In genomic region chr9:55246440-55246839, GRCm38 (mm10) we compare ENCODE assay signal across 35 mouse cellular contexts.
"Had no signal": no experiment of that assay in that cellular context is flagged by ENCODE, and none has a peak within 500 bp of the region (broad histone marks: within the 10 kb centered on the region; RNA-seq: fewer than 3 reads in every experiment).

No protein-coding gene starts in this region.

- DNase-seq: heart, postnatal 10 days; heart, postnatal 14 days; heart, postnatal 36 days; heart, postnatal 4 days; kidney, adult 11 months; kidney, adult 18-20 months; kidney, adult 2 months; kidney, adult 8-10 months; kidney, adult 9 months; kidney, postnatal 10 days; kidney, postnatal 14 days; kidney, postnatal 25 days; kidney, postnatal 36 days; kidney, postnatal 4 days; layer of hippocampus, adult 9-11 months; layer of hippocampus, postnatal 36 days had no signal

- H3K4me2 ChIP-seq: heart, embryonic 11.5 days; heart, embryonic 12.5 days; heart, embryonic 13.5 days; heart, embryonic 15.5 days; hindbrain, embryonic 12.5 days; hindbrain, embryonic 13.5 days; hindbrain, embryonic 14.5 days; hindbrain, embryonic 15.5 days; intestine, embryonic 15.5 days; kidney, embryonic 15.5 days had no signal

- H3K27ac ChIP-seq: heart, embryonic 10.5 days; heart, embryonic 13.5 days; heart, embryonic 15.5 days; hindbrain, embryonic 10.5 days; hindbrain, embryonic 12.5 days; hindbrain, embryonic 13.5 days; hindbrain, embryonic 14.5 days; hindbrain, embryonic 15.5 days; hindbrain, postnatal 0 days; intestine, embryonic 15.5 days; kidney, embryonic 15.5 days; kidney, postnatal 0 days; layer of hippocampus, adult 2 months; left cerebral cortex, adult 2 months had no signal

- H3K9ac ChIP-seq: heart, embryonic 12.5 days; heart, embryonic 13.5 days; heart, embryonic 15.5 days; hindbrain, embryonic 12.5 days; hindbrain, embryonic 13.5 days; hindbrain, embryonic 14.5 days; hindbrain, embryonic 15.5 days; intestine, embryonic 15.5 days; kidney, embryonic 15.5 days had no signal

- H3K9me3 ChIP-seq: heart, embryonic 10.5 days; heart, embryonic 12.5 days; heart, embryonic 13.5 days; heart, embryonic 15.5 days; hindbrain, embryonic 10.5 days; hindbrain, embryonic 12.5 days; hindbrain, embryonic 13.5 days; hindbrain, embryonic 15.5 days; intestine, embryonic 15.5 days; kidney, embryonic 15.5 days had no signal

- H3K4me3 ChIP-seq: heart, embryonic 10.5 days; heart, embryonic 12.5 days; heart, embryonic 13.5 days; heart, embryonic 15.5 days; hindbrain, embryonic 10.5 days; hindbrain, embryonic 12.5 days; hindbrain, embryonic 13.5 days; hindbrain, embryonic 15.5 days; intestine, embryonic 15.5 days; kidney, embryonic 15.5 days; layer of hippocampus, adult 2 months; left cerebral cortex, adult 2 months had no signal

- H3K36me3 ChIP-seq: heart, embryonic 10.5 days; heart, embryonic 12.5 days; heart, embryonic 13.5 days; heart, embryonic 15.5 days; hindbrain, embryonic 10.5 days; hindbrain, embryonic 12.5 days; hindbrain, embryonic 13.5 days; hindbrain, embryonic 15.5 days; intestine, embryonic 15.5 days; kidney, embryonic 15.5 days had no signal

- ATAC-seq: hindbrain, postnatal 0 days; inflammation-experienced regulatory T-cells, adult 6 months; intestine, embryonic 15.5 days; intestine, embryonic 16.5 days; intestine, postnatal 0 days had no signal

- H3K4me1 ChIP-seq: heart, embryonic 10.5 days; hindbrain, embryonic 10.5 days; hindbrain, embryonic 12.5 days; hindbrain, embryonic 15.5 days; intestine, embryonic 15.5 days had no signal

- H3K27me3 ChIP-seq: heart, embryonic 12.5 days; heart, embryonic 13.5 days; heart, embryonic 15.5 days; hindbrain, embryonic 12.5 days; hindbrain, embryonic 13.5 days; hindbrain, embryonic 15.5 days; intestine, embryonic 15.5 days had no signal
